Mouse (Mus musculus): ENCODE data around the gene Rybp. TPM values are rescaled to one million over a fixed set of nuclear protein-coding genes. Genes with fewer than 3 reads are reported as not detected.

The Rybp gene
- polyA plus RNA-seq, 1 experiment from 2014 or later: 25.3 TPM

- Histone ChIP-seq H3K27ac (no peak overlapping the region), H3K36me3 (no peaks in the 10 kb centered on the region), H3K4me3 (no peak overlapping the region), H3K4me2 (replicated peaks) (no peak overlapping the region), H3K4me1 (no peaks in the 10 kb centered on the region), H3K9me3 (no peaks in the 10 kb centered on the region), H3K9ac (no peak overlapping the region), H3K27me3 (0 out of 2 replicates have a peak, but pooled peaks cover 3% of the 10 kb centered on the region)
- ATAC-seq (ENCODE audit: insufficient number of reproducible peaks, insufficient read depth, low FRiP score, low TSS enrichment): no peak
- WGBS: 80% methylated on average over 5 of the region's 5 CpGs
Measured at GRCm38 (mm10) chr6:100322145-100322544, 34.9 kb upstream of the Rybp start.

GRCm38 (mm10) chr6:100314201-100314600 lies 26.9 kb upstream of the Rybp start:
- no peaks in the 10 kb centered on the region for H3K9me3 ChIP-seq
- no peak overlapping the region for H3K4me3 ChIP-seq
- H3K27ac ChIP-seq: no peak overlapping the region
- H3K27me3 ChIP-seq: no peaks in the 10 kb centered on the region
- no peak for ATAC-seq (ENCODE audit: insufficient number of reproducible peaks, insufficient read depth, low FRiP score, low TSS enrichment)
- no peak overlapping the region for H3K9ac ChIP-seq
- no peaks in the 10 kb centered on the region for H3K36me3 ChIP-seq
- WGBS: 56% methylated on average over 8 of the region's 8 CpGs
- H3K4me1 ChIP-seq: no peaks in the 10 kb centered on the region
- no peak overlapping the region for H3K4me2 ChIP-seq (replicated peaks)

GRCm38 (mm10) chr6:100311167-100311566 lies 23.9 kb upstream of the Rybp start:
- ATAC-seq (ENCODE audit: insufficient number of reproducible peaks, insufficient read depth, low FRiP score, low TSS enrichment): no peak
- no peaks in the 10 kb centered on the region for H3K4me1 ChIP-seq
- H3K4me3 ChIP-seq: no peak overlapping the region
- no peaks in the 10 kb centered on the region for H3K27me3 ChIP-seq
- no peaks in the 10 kb centered on the region for H3K9me3 ChIP-seq
- H3K36me3 ChIP-seq: no peaks in the 10 kb centered on the region
- H3K27ac ChIP-seq: no peak overlapping the region
- no peak overlapping the region for H3K9ac ChIP-seq
- H3K4me2 ChIP-seq (replicated peaks): no peak overlapping the region
- WGBS: 92% methylated on average over 1 of the region's 1 CpGs

GRCm38 (mm10) chr6:100304831-100305230 lies 17.5 kb upstream of the Rybp start:
- no peak for ATAC-seq (ENCODE audit: insufficient number of reproducible peaks, insufficient read depth, low FRiP score, low TSS enrichment)
- Histone ChIP-seq H3K4me2 (replicated peaks) (no peak overlapping the region), H3K27ac (no peak overlapping the region), H3K4me3 (no peak overlapping the region), H3K4me1 (peaks cover 5% of the 10 kb centered on the region), H3K9ac (no peak overlapping the region), H3K9me3 (no peaks in the 10 kb centered on the region), H3K36me3 (no peaks in the 10 kb centered on the region), H3K27me3 (no peaks in the 10 kb centered on the region)
- 33% methylated on average over 10 of the region's 10 CpGs for WGBS

- 56% methylated on average over 8 of the region's 8 CpGs for WGBS
- Histone ChIP-seq H3K27ac (no peak overlapping the region), H3K36me3 (no peaks in the 10 kb centered on the region), H3K4me1 (peaks cover 5% of the 10 kb centered on the region), H3K9ac (0 out of 2 replicates have a peak overlapping the region, but pooled peaks have one; percentile 15), H3K27me3 (peaks cover 9% of the 10 kb centered on the region; the same call in 1 of the 2 replicates), H3K4me3 (no peak overlapping the region), H3K9me3 (no peaks in the 10 kb centered on the region), H3K4me2 (replicated peaks) (no peak overlapping the region)
- no peak for ATAC-seq (ENCODE audit: insufficient number of reproducible peaks, insufficient read depth, low FRiP score, low TSS enrichment)
Measured at GRCm38 (mm10) chr6:100301410-100302108, 14.3 kb upstream of the Rybp start.

GRCm38 (mm10) chr6:100300831-100301230 lies 13.5 kb upstream of the Rybp start:
- Histone ChIP-seq H3K4me3 (no peak overlapping the region), H3K9me3 (no peaks in the 10 kb centered on the region), H3K36me3 (no peaks in the 10 kb centered on the region), H3K27ac (no peak overlapping the region), H3K9ac (no peak overlapping the region), H3K27me3 (peaks cover 9% of the 10 kb centered on the region; the same call in 1 of the 2 replicates), H3K4me2 (replicated peaks) (no peak overlapping the region), H3K4me1 (peaks cover 5% of the 10 kb centered on the region)
- WGBS: 5% methylated on average over 3 of the region's 3 CpGs
- ATAC-seq (ENCODE audit: insufficient number of reproducible peaks, insufficient read depth, low FRiP score, low TSS enrichment): 0 out of 2 replicates have a peak, but pooled peaks have one; percentile 41

GRCm38 (mm10) chr6:100298945-100299344 lies 11.7 kb upstream of the Rybp start:
- Histone ChIP-seq H3K36me3 (no peaks in the 10 kb centered on the region), H3K9me3 (no peaks in the 10 kb centered on the region), H3K27me3 (peaks cover 9% of the 10 kb centered on the region; the same call in 1 of the 2 replicates), H3K4me3 (no peak overlapping the region), H3K4me1 (peaks cover 5% of the 10 kb centered on the region), H3K27ac (no peak overlapping the region), H3K9ac (no peak overlapping the region), H3K4me2 (replicated peaks) (no peak overlapping the region)
- no peak for ATAC-seq (ENCODE audit: insufficient number of reproducible peaks, insufficient read depth, low FRiP score, low TSS enrichment)
- WGBS: 59% methylated on average over 4 of the region's 4 CpGs

GRCm38 (mm10) chr6:100297536-100297935 lies 10.3 kb upstream of the Rybp start:
- 77% methylated on average over 8 of the region's 8 CpGs for WGBS

GRCm38 (mm10) chr6:100292411-100292810 lies 5.1 kb upstream of the Rybp start:
- Histone ChIP-seq H3K4me1 (peaks cover 6% of the 10 kb centered on the region), H3K4me3 (no peak overlapping the region), H3K9me3 (no peaks in the 10 kb centered on the region), H3K4me2 (replicated peaks) (no peak overlapping the region), H3K36me3 (no peaks in the 10 kb centered on the region), H3K27ac (no peak overlapping the region), H3K9ac (no peak overlapping the region), H3K27me3 (peaks cover 5% of the 10 kb centered on the region)
- ATAC-seq (ENCODE audit: insufficient number of reproducible peaks, insufficient read depth, low FRiP score, low TSS enrichment): no peak
- WGBS: 87% methylated on average over 6 of the region's 6 CpGs

More at GRCm38 (mm10) chr6:100297536-100297935, 10.3 kb upstream of the Rybp start:
- Histone ChIP-seq H3K36me3 (no peaks in the 10 kb centered on the region), H3K27me3 (peaks cover 9% of the 10 kb centered on the region; the same call in 1 of the 2 replicates), H3K4me1 (peaks cover 5% of the 10 kb centered on the region), H3K4me3 (no peak overlapping the region), H3K4me2 (replicated peaks) (no peak overlapping the region), H3K9ac (no peak overlapping the region), H3K27ac (no peak overlapping the region), H3K9me3 (no peaks in the 10 kb centered on the region)
- no peak for ATAC-seq (ENCODE audit: insufficient number of reproducible peaks, insufficient read depth, low FRiP score, low TSS enrichment)

- H3K27ac ChIP-seq: no peak overlapping the region
- ATAC-seq (ENCODE audit: insufficient number of reproducible peaks, insufficient read depth, low FRiP score, low TSS enrichment): no peak
- H3K36me3 ChIP-seq: no peaks in the 10 kb centered on the region
- no peak overlapping the region for H3K4me3 ChIP-seq
- no peak overlapping the region for H3K9ac ChIP-seq
- 81% methylated on average over 5 of the region's 5 CpGs for WGBS
- peaks cover 5% of the 10 kb centered on the region for H3K27me3 ChIP-seq
- peaks cover 23% of the 10 kb centered on the region for H3K4me1 ChIP-seq
- no peak overlapping the region for H3K4me2 ChIP-seq (replicated peaks)
- H3K9me3 ChIP-seq: no peaks in the 10 kb centered on the region
Measured at GRCm38 (mm10) chr6:100289058-100289457, 1.8 kb upstream of the Rybp start.

GRCm38 (mm10) chr6:100288730-100289035 lies 1.4 kb upstream of the Rybp start:
- ATAC-seq (ENCODE audit: insufficient number of reproducible peaks, insufficient read depth, low FRiP score, low TSS enrichment): no peak
- H3K27ac ChIP-seq: no peak overlapping the region
- H3K4me1 ChIP-seq: peaks cover 27% of the 10 kb centered on the region
- H3K9ac ChIP-seq: no peak overlapping the region
- 63% methylated on average over 4 of the region's 4 CpGs for WGBS
- no peaks in the 10 kb centered on the region for H3K9me3 ChIP-seq
- H3K27me3 ChIP-seq: peaks cover 5% of the 10 kb centered on the region
- H3K36me3 ChIP-seq: no peaks in the 10 kb centered on the region
- H3K4me2 ChIP-seq (replicated peaks): no peak overlapping the region
- no peak overlapping the region for H3K4me3 ChIP-seq

- Histone ChIP-seq H3K27me3 (peaks cover 5% of the 10 kb centered on the region), H3K4me2 (replicated peaks) (peak overlapping the region; percentile 89), H3K4me1 (peaks cover 32% of the 10 kb centered on the region), H3K9ac (peak overlapping the region; percentile 81), H3K36me3 (no peaks in the 10 kb centered on the region), H3K4me3 (peak overlapping the region; percentile 75), H3K9me3 (no peaks in the 10 kb centered on the region), H3K27ac (peak overlapping the region; percentile 93)
- 2% methylated on average over 23 of the region's 23 CpGs for WGBS
- peak; percentile 3; the same call in 1 of the 2 replicates for ATAC-seq (ENCODE audit: insufficient number of reproducible peaks, insufficient read depth, low FRiP score, low TSS enrichment)
Measured at GRCm38 (mm10) chr6:100288016-100288729, 888 bp upstream of the Rybp start.
